Mouse (Mus musculus) hindbrain, embryonic 11.5 days (tissue): ENCODE measurements around the gene Cbx3. TPM values are rescaled to one million over a fixed set of nuclear protein-coding genes. Genes with fewer than 3 reads are reported as not detected.

Source experiments
- ATAC-seq: fragments of 200-750 bp; cut with Nextera tagmentation; 2 replicates; pipeline ENCODE4 v1.8.0; 2017; ENCODE audit warnings: mild to moderate bottlenecking, moderate TSS enrichment, moderate library complexity; ENCODE audit not compliant: low FRiP score
- DNase-seq: peaks from one replicate; pipeline ENCODE4 v3.0.0-alpha.2; 2015; ENCODE audit warnings: low spot score
- H3K27ac ChIP-seq: fragments of 300-500 bp; sonication (generic); 2 replicates; pipeline ENCODE4 v1.5.1; 2014; ENCODE audit warnings: mild to moderate bottlenecking, low read depth, low read length
- H3K27me3 ChIP-seq: fragments of 300-500 bp; sonication (generic); 2 replicates; pipeline ENCODE4 v1.6.1; 2014; ENCODE audit warnings: mild to moderate bottlenecking, low read length, moderate library complexity, mixed read lengths; ENCODE audit not compliant: control insufficient read depth, insufficient read depth
- H3K36me3 ChIP-seq: fragments of 300-500 bp; sonication (generic); 2 replicates; pipeline ENCODE4 v1.6.1; 2014; ENCODE audit warnings: mild to moderate bottlenecking, low read length, moderate library complexity, mixed read lengths; ENCODE audit not compliant: control insufficient read depth, insufficient read depth
- H3K4me1 ChIP-seq: fragments of 300-500 bp; sonication (generic); replicated peaks from 2 replicates; pipeline ENCODE4 v1.6.1; 2014; ENCODE audit warnings: low read length, mixed read lengths; ENCODE audit not compliant: control insufficient read depth, insufficient read depth
- H3K4me2 ChIP-seq: fragments of 300-500 bp; sonication (generic); replicated peaks from 2 replicates; pipeline ENCODE4 v1.6.1; 2014; ENCODE audit warnings: mild to moderate bottlenecking, low read depth, low read length
- H3K4me3 ChIP-seq: fragments of 300-500 bp; sonication (generic); 2 replicates; pipeline ENCODE4 v1.5.1; 2014; ENCODE audit warnings: low read depth, low read length
- H3K9ac ChIP-seq: fragments of 300-500 bp; sonication (generic); 2 replicates; pipeline ENCODE4 v1.6.1; 2014; ENCODE audit warnings: low read depth, low read length
- H3K9me3 ChIP-seq: fragments of 300-500 bp; sonication (generic); 2 replicates; pipeline ENCODE4 v1.6.1; 2016; ENCODE audit warnings: low read length; ENCODE audit not compliant: control insufficient read depth
- WGBS: fragments of 180-500 bp; shearing (Covaris S2); extraction: QIAGEN DNeasy Blood & Tissue Kit; methylation state at CpG from one replicate; pipeline ENCODE4 v1.1.7; 2014; 5-methylcytosine and 5-hydroxymethylcytosine counted together
- polyA plus RNA-seq: library from polyadenylated mRNA; unstranded; fragments of >200 nt; fragmentation: Nextera tagmentation; extraction: Ambion mirVana; gene quantifications from 2 replicates; pipeline ENCODE4 v1.2.1, GENCODE M21; 2014

Gene Cbx3
- polyA plus RNA-seq, 1 experiment from 2014 or later: 660 TPM

- Histone ChIP-seq H3K9ac (no peak overlapping the region; the same call in 1 of the 2 replicates), H3K27me3 (no peaks in the 10 kb centered on the region), H3K36me3 (peaks cover 10% of the 10 kb centered on the region; the same call in 1 of the 2 replicates), H3K4me3 (peak overlapping the region; percentile 98), H3K4me1 (no peaks in the 10 kb centered on the region; the same call in 1 of the 2 replicates), H3K9me3 (no peaks in the 10 kb centered on the region), H3K4me2 (peak overlapping the region; percentile 65), H3K27ac (no peak overlapping the region)
- WGBS: under 1% methylated on average over 2 of the region's 2 CpGs
- DNase-seq (peak; percentile 37), ATAC-seq (no peak)
Measured at GRCm38 (mm10) chr6:51467649-51468048, 2.5 kb upstream of the Cbx3 start.

GRCm38 (mm10) chr6:51468891-51469561 is 1.1 kb upstream of the Cbx3 start:
- peak overlapping the region; percentile 100 for H3K9ac ChIP-seq
- peaks cover 6% of the 10 kb centered on the region; the same call in 1 of the 2 replicates for H3K36me3 ChIP-seq
- DNase-seq (peak; percentile 84), ATAC-seq (peak; percentile 35; the same call in 1 of the 2 replicates)
- WGBS: under 1% methylated on average over 61 of the region's 63 CpGs
- peak overlapping the region; percentile 100 for H3K27ac ChIP-seq
- H3K4me1 ChIP-seq: peaks cover 4% of the 10 kb centered on the region
- peak overlapping the region; percentile 98 for H3K4me3 ChIP-seq
- H3K4me2 ChIP-seq: peak overlapping the region; percentile 44
- H3K9me3 ChIP-seq: no peaks in the 10 kb centered on the region
- no peaks in the 10 kb centered on the region for H3K27me3 ChIP-seq

- peak; percentile 92 for ATAC-seq
Measured at GRCm38 (mm10) chr6:51469715-51470310, 347 bp upstream of the Cbx3 start, which contains the start of gene Hnrnpa2b1. Hnrnpa2b1 (minus strand) TSS chr6:51469894.

GRCm38 (mm10) chr6:51471179-51471505 is 982 bp downstream of the Cbx3 start:
- no peaks in the 10 kb centered on the region for H3K9me3 ChIP-seq
- H3K4me1 ChIP-seq: peaks cover 4% of the 10 kb centered on the region
- H3K27me3 ChIP-seq: no peaks in the 10 kb centered on the region
- H3K4me3 ChIP-seq: peak overlapping the region; percentile 98
- H3K36me3 ChIP-seq: 0 out of 2 replicates have a peak, but pooled peaks cover 4% of the 10 kb centered on the region
- peak overlapping the region; percentile 100 for H3K9ac ChIP-seq
- peak overlapping the region; percentile 100 for H3K27ac ChIP-seq
- no peak for DNase-seq
- under 1% methylated on average over 10 of the region's 10 CpGs for WGBS
- ATAC-seq: no peak
- peak overlapping the region; percentile 48 for H3K4me2 ChIP-seq

More at GRCm38 (mm10) chr6:51469715-51470310, 347 bp upstream of the Cbx3 start, which contains the start of gene Hnrnpa2b1:
- under 1% methylated on average over 63 of the region's 63 CpGs for WGBS
- Histone ChIP-seq H3K9me3 (no peaks in the 10 kb centered on the region), H3K4me3 (peak within 1 kb of the TSS; percentile 98), H3K9ac (peak within 1 kb of the TSS; percentile 100), H3K36me3 (peaks cover 6% of the 10 kb centered on the region; the same call in 1 of the 2 replicates), H3K27ac (peak within 1 kb of the TSS; percentile 100), H3K4me2 (peak within 1 kb of the TSS; percentile 48), H3K4me1 (peaks cover 4% of the 10 kb centered on the region), H3K27me3 (no peaks in the 10 kb centered on the region)
- peak; percentile 100 for DNase-seq

- peak overlapping the region; percentile 67 for H3K9ac ChIP-seq
- H3K27ac ChIP-seq: 0 out of 2 replicates have a peak overlapping the region, but pooled peaks have one; percentile 17
- H3K36me3 ChIP-seq: peaks cover 8% of the 10 kb centered on the region; the same call in 1 of the 2 replicates
- no peak for ATAC-seq
- peak; percentile 57 for DNase-seq
- peak overlapping the region; percentile 48 for H3K4me2 ChIP-seq
- H3K4me3 ChIP-seq: peak overlapping the region; percentile 98
- no peaks in the 10 kb centered on the region for H3K27me3 ChIP-seq
- H3K4me1 ChIP-seq: peaks cover 4% of the 10 kb centered on the region
- 29% methylated on average over 3 of the region's 3 CpGs for WGBS
- no peaks in the 10 kb centered on the region for H3K9me3 ChIP-seq
Measured at GRCm38 (mm10) chr6:51471782-51472181, 1.6 kb downstream of the Cbx3 start.

- Histone ChIP-seq H3K9me3 (no peaks in the 10 kb centered on the region), H3K4me3 (peak overlapping the region; percentile 98), H3K27ac (no peak overlapping the region), H3K36me3 (peaks cover 8% of the 10 kb centered on the region; the same call in 1 of the 2 replicates), H3K4me2 (peak overlapping the region; percentile 48), H3K4me1 (peaks cover 4% of the 10 kb centered on the region), H3K27me3 (no peaks in the 10 kb centered on the region), H3K9ac (peak overlapping the region; percentile 67)
- 54% methylated on average over 4 of the region's 4 CpGs for WGBS
- ATAC-seq (no peak), DNase-seq (no peak)
Measured at GRCm38 (mm10) chr6:51472213-51472612, 2.1 kb downstream of the Cbx3 start.

GRCm38 (mm10) chr6:51479136-51479731 is 9.1 kb downstream of the Cbx3 start:
- no peak overlapping the region for H3K4me3 ChIP-seq
- no peak overlapping the region for H3K4me2 ChIP-seq
- H3K27ac ChIP-seq: no peak overlapping the region
- H3K9ac ChIP-seq: no peak overlapping the region
- DNase-seq (no peak), ATAC-seq (no peak)
- 95% methylated on average over 4 of the region's 4 CpGs for WGBS
- no peaks in the 10 kb centered on the region for H3K4me1 ChIP-seq
- H3K9me3 ChIP-seq: no peaks in the 10 kb centered on the region
- H3K27me3 ChIP-seq: no peaks in the 10 kb centered on the region
- H3K36me3 ChIP-seq: peaks cover 31% of the 10 kb centered on the region

GRCm38 (mm10) chr6:51481548-51481947 is 11.4 kb downstream of the Cbx3 start:
- H3K36me3 ChIP-seq: peaks cover 25% of the 10 kb centered on the region

More at GRCm38 (mm10) chr6:51481548-51481947, 11.4 kb downstream of the Cbx3 start:
- ATAC-seq (no peak), DNase-seq (no peak)
- WGBS: 97% methylated on average over 8 of the region's 8 CpGs
- Histone ChIP-seq H3K27me3 (no peaks in the 10 kb centered on the region), H3K4me2 (no peak overlapping the region), H3K4me1 (no peaks in the 10 kb centered on the region), H3K9ac (no peak overlapping the region), H3K4me3 (no peak overlapping the region), H3K9me3 (no peaks in the 10 kb centered on the region), H3K27ac (no peak overlapping the region)
